Mouse (Mus musculus) forebrain, embryonic 11.5 days (tissue): ENCODE measurements around the gene Cyb561d1. TPM values are rescaled to one million over a fixed set of nuclear protein-coding genes. Genes with fewer than 3 reads are reported as not detected.

Source experiments
- ATAC-seq: fragments of 200-750 bp; cut with Nextera tagmentation; replicated peaks from 2 replicates; pipeline ENCODE4 v1.8.0; 2017; ENCODE audit warnings: moderate TSS enrichment; ENCODE audit not compliant: low FRiP score
- DNase-seq: peaks from one replicate; pipeline ENCODE4 v3.0.0-alpha.2; 2017; ENCODE audit warnings: low spot score
- H3K27ac ChIP-seq: fragments of 300-500 bp; sonication (generic); 2 replicates; pipeline ENCODE4 v1.5.1; 2014; ENCODE audit warnings: low read depth, low read length
- H3K27me3 ChIP-seq: fragments of 300-500 bp; sonication (generic); 2 replicates; pipeline ENCODE4 v1.6.1; 2014; ENCODE audit warnings: mild to moderate bottlenecking, low read length, mixed read lengths; ENCODE audit not compliant: control insufficient read depth, insufficient read depth
- H3K36me3 ChIP-seq: fragments of 300-500 bp; sonication (generic); 2 replicates; pipeline ENCODE4 v1.6.1; 2014; ENCODE audit warnings: mild to moderate bottlenecking, low read length, moderate library complexity, mixed read lengths; ENCODE audit not compliant: control insufficient read depth, insufficient read depth
- H3K4me1 ChIP-seq: fragments of 300-500 bp; sonication (generic); replicated peaks from 2 replicates; pipeline ENCODE4 v1.6.1; 2014; ENCODE audit warnings: low read length, mixed read lengths; ENCODE audit not compliant: control insufficient read depth, insufficient read depth
- H3K4me2 ChIP-seq: fragments of 300-500 bp; sonication (generic); 2 replicates; pipeline ENCODE4 v1.6.1; 2014; ENCODE audit warnings: low read depth, mild to moderate bottlenecking, low read length, moderate library complexity, mixed read lengths; ENCODE audit not compliant: severe bottlenecking
- H3K4me3 ChIP-seq: fragments of 300-500 bp; sonication (generic); 2 replicates; pipeline ENCODE4 v1.5.1; 2014; ENCODE audit warnings: low read depth, low read length
- H3K9ac ChIP-seq: fragments of 300-500 bp; sonication (generic); 2 replicates; pipeline ENCODE4 v1.6.1; 2014; ENCODE audit warnings: low read length
- H3K9me3 ChIP-seq: fragments of 300-500 bp; sonication (generic); 2 replicates; pipeline ENCODE4 v1.6.1; 2016; ENCODE audit warnings: low read length, mixed read lengths; ENCODE audit not compliant: control insufficient read depth
- WGBS: fragments of 180-500 bp; shearing (Covaris S2); extraction: QIAGEN DNeasy Blood & Tissue Kit; methylation state at CpG from one replicate; pipeline ENCODE4 v1.1.7; 2014; 5-methylcytosine and 5-hydroxymethylcytosine counted together
- polyA plus RNA-seq: library from polyadenylated mRNA; unstranded; fragments of >200 nt; fragmentation: Nextera tagmentation; extraction: Ambion mirVana; gene quantifications from 2 replicates; pipeline ENCODE4 v1.2.1, GENCODE M21; 2014

The Cyb561d1 gene
- polyA plus RNA-seq, 1 experiment from 2014 or later = 3.2 TPM

DNA sequence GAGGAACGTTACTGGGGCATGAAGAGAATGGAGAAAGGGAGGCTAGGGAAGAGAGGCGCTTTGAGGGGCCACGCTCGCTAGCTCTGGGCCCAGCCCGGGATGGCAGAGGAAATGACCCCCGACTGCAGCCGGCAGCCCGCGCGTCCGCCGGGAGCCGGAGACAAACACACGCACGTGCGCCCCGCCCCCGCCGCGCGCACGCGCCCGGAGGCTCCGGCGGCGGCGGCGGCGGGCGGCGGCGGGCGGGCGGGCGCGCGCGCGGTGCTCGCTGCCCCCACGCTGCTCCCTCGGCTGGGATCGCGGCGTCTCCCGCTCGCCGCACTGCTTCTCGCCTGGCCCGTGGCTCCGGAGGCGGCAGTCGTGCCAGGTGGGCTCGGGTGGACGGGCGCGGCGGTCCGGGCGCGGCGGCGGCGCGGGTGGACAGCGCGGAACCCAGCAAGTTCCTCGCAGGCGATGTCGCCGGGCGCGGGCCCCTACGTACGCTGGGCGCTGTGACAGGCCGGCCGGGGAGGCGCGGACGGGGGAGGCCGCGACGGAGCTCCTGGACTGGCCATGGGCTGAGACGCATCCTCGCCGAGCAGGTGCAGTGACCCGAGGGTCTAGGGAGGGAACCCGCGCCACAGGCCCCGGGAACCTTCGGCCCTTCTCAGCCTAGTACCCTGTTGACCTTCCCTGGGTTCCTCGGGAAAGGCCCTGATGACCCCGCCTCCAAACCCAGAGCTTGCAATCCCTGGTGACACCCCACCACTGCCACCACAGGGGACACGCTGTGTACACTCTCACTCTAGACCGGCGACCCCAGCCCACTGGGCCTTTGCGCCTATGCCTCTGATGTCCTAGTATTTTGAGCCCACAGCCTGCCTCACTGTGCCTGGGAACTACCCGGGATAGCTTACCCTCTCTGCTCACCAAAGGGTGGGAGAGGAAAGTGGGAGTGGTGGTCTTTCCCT is 14.6 kb downstream of the Cyb561d1 start, which contains the start of gene Amigo1:
Amigo1 (plus strand) TSS at position 238 of the 950 bp plus-strand sequence.
- Histone ChIP-seq H3K9ac (peak within 1 kb of the TSS; percentile 72), H3K27ac (no peak within 1 kb of the TSS), H3K4me1 (peaks cover 4% of the 10 kb centered on the region; the same call in 1 of the 2 replicates), H3K4me3 (peak within 1 kb of the TSS; percentile 73), H3K9me3 (no peaks in the 10 kb centered on the region), H3K27me3 (0 out of 2 replicates have a peak, but pooled peaks cover 3% of the 10 kb centered on the region), H3K4me2 (peak within 1 kb of the TSS; percentile 94), H3K36me3 (no peaks in the 10 kb centered on the region)
- peak; percentile 63 for ATAC-seq
- under 1% methylated on average over 85 of the region's 100 CpGs for WGBS
- DNase-seq = peak; percentile 78

- Histone ChIP-seq H3K27me3 (0 out of 2 replicates have a peak, but pooled peaks cover 3% of the 10 kb centered on the region), H3K9ac (peak overlapping the region; percentile 72), H3K9me3 (no peaks in the 10 kb centered on the region), H3K36me3 (no peaks in the 10 kb centered on the region), H3K4me3 (peak overlapping the region; percentile 73), H3K4me2 (peak overlapping the region; percentile 94), H3K4me1 (peaks cover 4% of the 10 kb centered on the region; the same call in 1 of the 2 replicates), H3K27ac (no peak overlapping the region)
- no peak for ATAC-seq
- WGBS = 4% methylated on average over 16 of the region's 16 CpGs
- peak; percentile 46 for DNase-seq
Observed at GRCm38 (mm10) chr3:108185460-108186097, 15.4 kb downstream of the Cyb561d1 start.

DNA sequence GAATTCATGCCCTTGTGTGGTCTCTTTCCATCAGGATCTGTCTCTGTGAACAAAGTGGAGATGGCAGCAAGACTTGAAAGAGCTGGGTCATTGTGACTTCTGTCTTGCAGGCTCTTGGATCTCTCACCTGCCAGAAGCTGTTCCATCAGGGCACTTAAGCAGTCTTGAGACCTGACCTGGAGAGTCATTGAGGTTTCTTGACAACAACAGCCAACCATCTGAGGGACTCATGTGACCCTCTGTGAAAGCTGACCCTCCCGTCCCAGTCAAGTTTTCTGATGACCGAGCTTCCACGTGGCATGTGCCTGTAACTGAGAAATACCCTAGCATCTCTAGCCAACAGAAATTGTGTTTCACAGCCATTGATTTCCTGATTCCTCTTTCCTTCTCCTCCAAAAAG is 16.3 kb downstream of the Cyb561d1 start:
- Histone ChIP-seq H3K36me3 (no peaks in the 10 kb centered on the region), H3K4me1 (peaks cover 4% of the 10 kb centered on the region; the same call in 1 of the 2 replicates), H3K4me2 (no peak overlapping the region), H3K4me3 (no peak overlapping the region), H3K9ac (no peak overlapping the region), H3K27me3 (0 out of 2 replicates have a peak, but pooled peaks cover 3% of the 10 kb centered on the region), H3K27ac (no peak overlapping the region), H3K9me3 (no peaks in the 10 kb centered on the region)
- ATAC-seq = no peak
- WGBS = 81% methylated on average over 3 of the region's 3 CpGs
- peak; percentile 34 for DNase-seq

DNA sequence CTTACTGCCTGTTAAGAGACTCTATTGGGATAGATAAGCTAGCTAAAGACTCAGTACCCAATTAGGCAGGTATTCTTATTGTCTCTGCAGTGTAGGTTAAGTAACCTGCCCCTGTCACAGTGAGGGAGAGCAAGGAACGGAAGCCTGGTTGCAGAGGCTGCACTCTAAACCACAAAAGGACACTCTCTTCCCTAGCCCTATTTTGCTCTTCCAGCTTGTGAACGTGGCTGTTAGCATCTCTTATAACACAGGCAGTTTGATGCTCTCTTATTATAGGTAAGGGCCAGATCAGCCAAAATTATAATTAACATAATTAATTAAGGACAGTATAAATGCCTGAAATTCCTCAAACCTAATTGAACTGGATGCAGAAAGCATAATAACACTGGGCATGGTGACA is 20.5 kb downstream of the Cyb561d1 start:
- Histone ChIP-seq H3K4me1 (0 out of 2 replicates have a peak, but pooled peaks cover 3% of the 10 kb centered on the region), H3K9ac (no peak overlapping the region), H3K4me2 (no peak overlapping the region), H3K4me3 (no peak overlapping the region), H3K27ac (no peak overlapping the region), H3K27me3 (0 out of 2 replicates have a peak, but pooled peaks cover 3% of the 10 kb centered on the region), H3K36me3 (no peaks in the 10 kb centered on the region), H3K9me3 (no peaks in the 10 kb centered on the region)
- WGBS = 32% methylated on average over 2 of the region's 2 CpGs
- DNase-seq = peak; percentile 23
- no peak for ATAC-seq

DNA sequence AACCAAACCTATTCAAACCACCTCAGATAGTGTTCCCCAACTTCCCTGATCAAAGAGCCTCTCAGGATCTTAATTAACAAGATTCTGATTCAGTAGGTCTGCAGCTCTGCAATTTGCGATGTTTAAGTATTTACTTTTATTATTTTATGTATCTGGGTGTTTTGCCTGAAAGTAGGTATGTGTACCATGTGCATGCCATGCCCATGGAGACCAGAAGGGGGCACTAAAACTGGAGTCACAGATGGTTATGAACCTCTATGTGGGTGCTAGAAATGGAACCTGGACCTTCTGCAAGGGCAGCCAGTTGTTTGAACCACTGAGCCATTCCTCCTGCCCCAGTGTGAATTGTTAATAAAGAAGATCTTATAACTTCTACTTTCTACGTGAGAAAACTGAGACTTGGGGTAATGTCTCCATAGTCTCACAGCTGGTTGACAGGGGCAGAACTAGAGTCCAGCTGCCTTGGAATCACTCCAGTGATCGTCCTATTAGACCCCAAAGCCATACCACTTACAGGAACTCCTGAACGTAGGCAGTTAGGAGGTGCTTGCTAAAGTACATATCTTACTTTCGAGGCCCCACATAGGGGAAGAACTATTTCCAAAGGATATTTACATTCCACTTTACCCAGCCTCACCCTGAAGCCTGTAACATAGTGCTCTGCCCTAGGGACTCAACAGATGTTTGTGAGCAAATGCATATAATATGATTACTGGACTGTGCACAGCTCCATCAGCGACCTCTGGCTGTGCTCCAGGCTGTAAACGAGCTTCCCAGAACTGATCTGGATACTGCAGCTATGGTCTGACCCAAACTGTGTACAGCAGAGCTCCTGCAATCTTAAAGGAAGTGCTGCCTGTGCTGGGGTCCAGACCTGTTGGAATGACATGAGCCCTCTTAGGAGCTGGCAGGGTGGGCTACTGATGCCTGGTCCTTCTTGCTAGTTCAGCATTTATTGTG is 22.0 kb downstream of the Cyb561d1 start:
- H3K9ac ChIP-seq = no peak overlapping the region
- peaks cover 11% of the 10 kb centered on the region for H3K4me1 ChIP-seq
- H3K27me3 ChIP-seq = no peaks in the 10 kb centered on the region
- 81% methylated on average over 7 of the region's 7 CpGs for WGBS
- no peaks in the 10 kb centered on the region for H3K9me3 ChIP-seq
- no peak overlapping the region for H3K4me3 ChIP-seq
- no peaks in the 10 kb centered on the region for H3K36me3 ChIP-seq
- H3K4me2 ChIP-seq = no peak overlapping the region
- H3K27ac ChIP-seq = no peak overlapping the region
- ATAC-seq = no peak
- peak; percentile 25 for DNase-seq

DNA sequence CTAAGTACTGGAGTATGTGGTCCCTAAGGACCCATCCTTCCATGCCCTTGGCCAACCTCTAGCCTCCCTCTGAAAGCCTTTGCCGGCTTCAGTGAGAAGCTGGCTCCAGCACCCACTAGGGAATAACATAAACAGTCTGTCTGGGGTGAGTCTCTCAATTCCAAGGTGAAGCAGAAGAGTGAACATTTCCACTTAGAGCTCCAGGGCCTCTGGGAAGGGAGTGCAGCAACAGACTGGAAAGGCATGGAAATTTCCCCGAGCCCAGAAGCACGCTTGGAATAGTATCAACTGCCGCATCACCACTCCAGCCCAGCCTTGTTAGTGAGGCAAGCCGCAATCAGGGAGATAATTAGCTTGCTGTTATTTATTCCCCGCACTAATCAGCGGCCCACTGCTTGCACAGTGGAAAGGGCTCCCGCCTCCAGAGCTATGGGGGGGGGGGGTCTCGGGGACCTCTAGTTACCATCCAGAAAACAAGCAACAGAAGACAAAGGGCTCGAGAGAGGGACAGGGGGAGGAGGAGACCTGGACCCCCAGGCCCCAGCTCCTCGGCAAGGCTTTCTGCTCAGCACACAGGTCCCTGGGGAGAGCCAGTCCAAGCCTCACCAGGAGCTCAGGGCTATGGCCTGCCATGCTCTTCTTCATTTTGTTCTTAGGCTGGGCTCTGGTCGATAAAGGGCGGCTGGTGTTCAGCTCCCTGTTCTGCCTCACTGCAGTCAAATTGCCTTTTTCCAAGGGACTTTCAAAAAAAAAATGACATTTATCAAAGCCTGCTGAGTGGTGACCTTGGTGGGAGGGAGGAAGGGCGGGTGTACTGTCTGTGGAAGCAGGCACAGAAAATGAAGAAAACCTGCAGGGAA is 26.1 kb downstream of the Cyb561d1 start:
- H3K36me3 ChIP-seq = no peaks in the 10 kb centered on the region
- H3K4me1 ChIP-seq = peaks cover 11% of the 10 kb centered on the region
- peak overlapping the region; percentile 26; the same call in 1 of the 2 replicates for H3K4me2 ChIP-seq

DNA sequence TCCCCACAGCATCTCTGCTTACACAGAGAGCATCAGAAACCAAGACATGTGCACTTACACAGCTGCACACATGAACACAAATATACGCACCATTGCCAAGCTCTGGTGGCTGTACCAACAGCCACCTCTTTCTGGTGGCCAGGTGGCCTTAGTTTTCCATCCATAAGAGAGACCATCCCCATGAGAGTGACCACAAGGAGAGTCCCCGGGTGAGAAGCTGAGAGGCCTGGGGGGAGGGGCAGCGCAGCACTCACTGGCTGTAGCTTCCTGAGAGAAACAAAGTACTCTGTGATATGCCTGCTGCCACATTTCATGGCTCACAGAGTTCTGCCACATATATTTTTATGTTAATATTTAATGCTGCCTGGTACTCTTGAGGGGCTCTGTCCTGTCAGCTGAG is 31.8 kb downstream of the Cyb561d1 start:
- H3K4me2 ChIP-seq = no peak overlapping the region
- H3K9me3 ChIP-seq = no peaks in the 10 kb centered on the region
- ATAC-seq (no peak), DNase-seq (peak; percentile 52)
- WGBS = 49% methylated on average over 3 of the region's 3 CpGs
- H3K27ac ChIP-seq = no peak overlapping the region
- H3K27me3 ChIP-seq = 0 out of 2 replicates have a peak, but pooled peaks cover 2% of the 10 kb centered on the region
- no peaks in the 10 kb centered on the region for H3K36me3 ChIP-seq
- 0 out of 2 replicates have a peak overlapping the region, but pooled peaks have one; percentile 23 for H3K9ac ChIP-seq
- peaks cover 30% of the 10 kb centered on the region for H3K4me1 ChIP-seq
- H3K4me3 ChIP-seq = no peak overlapping the region

More for the DNA sequence above, 26.1 kb downstream of the Cyb561d1 start:
- Histone ChIP-seq H3K27ac (peak overlapping the region; percentile 4), H3K9me3 (no peaks in the 10 kb centered on the region), H3K4me3 (no peak overlapping the region), H3K9ac (peak overlapping the region; percentile 35; the same call in 1 of the 2 replicates), H3K27me3 (no peaks in the 10 kb centered on the region)
- DNase-seq (peak; percentile 80), ATAC-seq (peak; percentile 92)
- WGBS = 21% methylated on average over 14 of the region's 14 CpGs
